Mouse (Mus musculus): ENCODE data around the gene Vmn1r219.
"Not testable (repeated sequence)": the region's sequence is repeated elsewhere in the genome, so short reads cannot be mapped to it uniquely, and the experiment has no call there.

Vmn1r219 gene

GRCm38 (mm10) chr13:23159012-23159411 is at the start of gene Vmn1r219:
Gene Vmn1r219, plus strand, starts transcription at chr13:23159312.
- DNase-seq: no peak

DNA sequence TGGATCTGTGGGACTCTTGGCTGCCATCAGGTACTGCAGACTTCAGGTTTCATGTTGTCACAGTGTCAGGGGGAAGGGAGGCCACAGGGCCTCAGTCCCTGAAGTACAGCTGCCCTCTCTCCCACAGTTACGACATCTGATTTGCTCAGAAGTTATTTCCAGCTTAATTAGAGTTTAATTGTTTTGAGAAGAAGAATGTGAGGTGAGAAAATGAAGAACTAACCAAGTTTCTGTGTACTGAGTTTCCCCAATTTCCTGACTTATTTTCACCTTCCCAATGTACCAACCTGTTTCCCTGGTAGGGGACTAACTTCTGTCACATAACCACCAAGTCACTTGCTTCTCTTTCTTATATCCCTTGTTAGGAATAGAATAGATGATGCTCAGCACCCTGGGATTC is 41.0 kb upstream of the Vmn1r219 start, which contains the start of gene Vmn1r217:
Gene Vmn1r217 (minus strand): TSS at position 101 of the 400 bp plus-strand sequence.
- DNase-seq: not testable (repeated sequence)

GRCm38 (mm10) chr13:23120611-23121010 is 38.5 kb upstream of the Vmn1r219 start:
- DNase-seq: no peak

DNA sequence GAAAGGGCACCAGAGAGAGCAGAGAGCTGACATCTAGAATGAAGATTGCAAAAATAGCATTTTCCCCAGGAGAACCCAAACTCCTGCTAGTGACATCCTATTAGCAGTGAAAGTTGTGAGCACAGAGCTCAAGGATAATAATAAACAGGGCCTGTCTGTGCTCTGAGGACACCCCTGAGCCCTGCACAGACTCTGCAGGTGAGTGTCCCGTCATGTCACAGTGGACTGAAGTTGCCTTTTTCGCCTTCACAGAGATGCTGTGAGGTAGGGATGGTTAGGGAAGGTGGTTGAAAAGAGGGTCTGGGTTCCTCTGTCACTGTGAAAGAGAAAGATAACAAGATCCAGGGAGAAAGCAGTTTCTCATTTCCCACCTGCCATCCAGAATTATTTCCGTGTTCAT is 26.0 kb upstream of the Vmn1r219 start, which contains the start of gene Vmn1r218:
Gene Vmn1r218 (plus strand): TSS at position 57 of the 400 bp plus-strand sequence.
- no peak for DNase-seq

DNA sequence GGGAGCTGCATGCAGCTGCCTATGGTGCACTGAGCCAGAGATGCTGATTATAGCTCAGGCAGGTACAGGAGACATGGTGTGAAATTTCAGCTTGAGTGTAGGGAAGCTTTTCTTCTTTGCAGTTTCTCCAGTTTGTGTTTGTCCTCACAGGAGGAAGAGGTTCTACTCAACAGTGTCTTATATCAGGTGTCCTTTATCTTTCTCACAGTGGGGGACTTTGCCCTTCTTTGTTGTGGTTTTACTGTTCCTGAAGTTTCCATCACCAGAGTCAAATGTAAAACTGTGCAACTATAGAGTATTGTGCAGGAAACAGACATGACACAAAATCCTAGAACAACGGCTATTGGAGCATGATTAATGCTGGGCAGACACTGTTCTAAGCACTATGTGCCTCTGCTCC is 25.6 kb upstream of the Vmn1r219 start:
- DNase-seq: no peak

DNA sequence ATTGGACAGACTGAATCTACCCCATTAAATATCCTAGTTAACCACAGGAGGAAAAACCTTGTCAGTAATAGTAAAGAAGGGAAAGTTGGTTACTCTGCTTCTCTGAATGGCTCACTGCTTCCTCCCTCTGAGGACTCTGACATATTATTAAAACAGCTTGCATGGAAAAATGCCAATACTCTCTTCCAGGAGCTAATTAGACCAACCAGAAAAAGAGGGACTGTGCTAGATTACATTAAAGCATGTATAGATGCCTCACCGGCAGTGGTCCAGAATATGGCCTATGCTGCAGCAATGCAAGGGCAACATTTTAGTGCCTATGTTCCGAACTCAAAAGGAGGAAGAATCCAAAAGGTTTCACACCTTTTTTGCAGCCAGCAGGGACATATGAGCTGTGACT is 20.2 kb upstream of the Vmn1r219 start:
- DNase-seq: no peak

DNA sequence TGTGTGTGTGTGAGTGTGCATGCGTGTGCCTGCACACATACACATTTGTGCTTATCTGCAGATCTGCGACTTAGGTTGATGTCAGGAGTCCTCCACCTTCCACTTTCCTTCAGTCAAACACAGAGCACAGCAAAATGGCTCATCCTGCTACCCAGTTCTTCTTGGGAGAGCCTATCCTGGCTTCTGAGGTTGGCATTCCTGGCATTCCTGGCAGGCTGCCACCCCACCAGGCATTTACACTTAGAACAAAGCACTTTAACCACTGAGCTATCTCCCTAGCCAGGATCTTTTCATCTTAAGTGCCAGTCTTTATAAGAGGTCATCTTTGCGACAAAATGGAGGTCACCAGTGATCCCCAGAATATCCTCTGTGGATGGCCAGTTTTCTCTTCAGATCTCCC is 1.3 kb upstream of the Vmn1r219 start:
- peak; percentile 53 to 58 for DNase-seq

- DNase-seq: not testable (repeated sequence)
Measured at GRCm38 (mm10) chr13:23166471-23166870, 7.4 kb downstream of the Vmn1r219 start.

DNA sequence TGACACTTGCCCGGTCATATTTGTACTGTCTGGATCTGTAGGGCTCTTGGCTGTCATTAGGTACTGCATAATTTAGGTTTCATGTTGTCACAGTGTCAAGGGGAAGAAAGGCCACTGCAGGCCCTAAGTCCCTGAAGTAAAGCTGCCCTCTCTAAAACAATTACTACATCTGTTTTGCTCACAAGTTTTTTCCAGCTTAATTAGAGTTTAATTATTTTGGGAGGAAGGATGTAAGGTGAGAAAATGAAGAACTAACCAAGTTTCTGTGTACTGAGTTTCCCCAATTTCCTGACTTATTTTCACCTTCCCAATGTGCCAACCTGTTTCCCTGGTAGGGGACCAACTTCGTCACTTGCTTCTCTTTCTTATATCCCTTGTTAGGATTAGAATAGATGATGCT is 28.8 kb downstream of the Vmn1r219 start, which contains the start of gene Vmn1r220:
Gene Vmn1r220 (minus strand): TSS at position 101 of the 400 bp plus-strand sequence.
- no peak for DNase-seq

DNA sequence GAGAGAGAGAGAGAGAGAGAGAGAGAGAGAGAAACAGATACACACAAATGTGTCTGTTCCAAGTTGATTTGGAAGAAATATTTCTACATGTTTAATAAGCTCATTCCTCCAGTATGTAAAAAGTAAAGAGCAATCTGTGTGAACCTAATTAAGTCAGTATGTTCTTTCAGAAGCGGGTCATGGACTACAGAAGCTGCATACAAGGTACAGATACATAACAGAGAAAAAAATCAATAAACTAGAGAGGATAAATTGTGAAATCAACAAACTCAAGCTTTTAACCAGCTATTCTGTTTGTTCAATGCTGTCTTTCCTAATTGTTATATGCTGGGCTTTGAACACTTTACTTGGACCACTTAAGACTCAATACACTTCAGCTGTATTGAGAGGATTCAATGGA is 44.8 kb downstream of the Vmn1r219 start:
- DNase-seq: not testable (repeated sequence)

DNA sequence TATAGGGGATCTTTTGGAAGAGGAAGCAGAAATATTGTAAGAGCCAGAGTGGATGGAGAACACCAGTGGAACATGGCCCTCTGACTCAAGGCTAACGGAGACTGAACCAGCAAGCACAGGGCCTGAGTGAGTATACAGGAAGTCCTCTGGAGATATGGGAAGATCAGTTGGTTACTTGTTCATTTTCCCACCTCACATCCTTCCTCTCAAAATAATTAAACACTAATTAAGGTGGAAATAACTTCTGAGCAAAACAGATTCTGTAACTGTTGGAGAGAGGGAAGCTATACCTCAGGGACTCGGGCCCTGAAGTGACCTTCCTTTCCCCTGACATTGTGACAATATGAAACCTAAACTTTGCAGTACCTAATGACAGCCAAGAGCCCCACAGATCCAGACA is 54.7 kb downstream of the Vmn1r219 start, which contains the start of gene Vmn1r221:
Gene Vmn1r221 (plus strand): TSS at position 301 of the 400 bp plus-strand sequence.
- not testable (repeated sequence) for DNase-seq

Data from kidney, postnatal 25 days (tissue).